Mouse (Mus musculus) C2C12 (cell line): ENCODE results near the gene Strn3.
A peak's percentile ranks its signal among the peaks of the same experiment; 100 is the strongest.

ENCODE experiments used
- CTCF ChIP-seq: IDR thresholded peaks from one replicate; pipeline ENCODE4 v1.5.1; 2011; ENCODE audit not compliant: control insufficient read depth, insufficient read depth, insufficient read length
- FOSL1 ChIP-seq: IDR thresholded peaks from one replicate; pipeline ENCODE4 v1.8.0; 2011; ENCODE audit warnings: mild to moderate bottlenecking, low read length; ENCODE audit not compliant: poor library complexity, insufficient read depth, severe bottlenecking
- MAX ChIP-seq: IDR thresholded peaks from one replicate; pipeline ENCODE4 v1.6.1; 2011; ENCODE audit warnings: mild to moderate bottlenecking, control low read depth
- MYOD1 ChIP-seq: IDR thresholded peaks from one replicate; pipeline ENCODE4 v1.6.1; 2011; ENCODE audit warnings: low read depth; ENCODE audit not compliant: control insufficient read depth, insufficient read length
- USF1 ChIP-seq: IDR thresholded peaks from one replicate; pipeline ENCODE4 v1.6.1; 2011; ENCODE audit warnings: low read depth, mild to moderate bottlenecking, control low read depth, moderate library complexity

GRCm38 (mm10) chr12:51735840-51736271 lies 44.2 kb upstream of the Strn3 start:
- TF ChIP-seq MAX: no peak
- TF ChIP-seq CTCF: no peak
- TF ChIP-seq USF1: peak; percentile 48
- no peak for TF ChIP-seq MYOD1
- no peak for TF ChIP-seq FOSL1
